Mouse (Mus musculus) layer of hippocampus, adult 9-10 months (tissue): ENCODE results near the gene Rhbdl1.
"Not testable (repeated sequence)": the region's sequence is repeated elsewhere in the genome, so short reads cannot be mapped to it uniquely, and the experiment has no call there.

Experiments
- DNase-seq: peaks from one replicate; pipeline ENCODE4 v3.0.0; 2022; ENCODE audit warnings: low spot score

Gene Rhbdl1

DNA sequence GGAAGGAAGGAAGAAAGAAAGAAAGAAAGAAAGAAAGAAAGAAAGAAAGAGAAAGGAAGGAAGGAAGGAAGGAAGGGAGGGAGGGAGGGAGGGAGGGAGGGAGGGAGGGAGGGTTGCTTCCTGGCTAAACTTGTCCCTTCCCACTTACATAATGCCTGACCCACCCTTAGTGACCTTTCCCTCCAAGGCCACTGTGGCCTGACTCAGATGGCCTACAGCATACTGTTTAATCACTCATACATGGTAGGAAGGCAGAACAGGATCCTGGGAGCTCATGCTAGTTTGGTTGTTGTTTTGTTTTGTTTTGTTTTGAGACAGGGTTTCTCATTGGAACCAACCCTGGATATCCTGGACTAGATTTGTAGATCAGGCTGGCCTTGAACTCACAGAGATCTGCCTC lies 34.5 kb upstream of the Rhbdl1 start:
- DNase-seq, result not testable (repeated sequence)

DNA sequence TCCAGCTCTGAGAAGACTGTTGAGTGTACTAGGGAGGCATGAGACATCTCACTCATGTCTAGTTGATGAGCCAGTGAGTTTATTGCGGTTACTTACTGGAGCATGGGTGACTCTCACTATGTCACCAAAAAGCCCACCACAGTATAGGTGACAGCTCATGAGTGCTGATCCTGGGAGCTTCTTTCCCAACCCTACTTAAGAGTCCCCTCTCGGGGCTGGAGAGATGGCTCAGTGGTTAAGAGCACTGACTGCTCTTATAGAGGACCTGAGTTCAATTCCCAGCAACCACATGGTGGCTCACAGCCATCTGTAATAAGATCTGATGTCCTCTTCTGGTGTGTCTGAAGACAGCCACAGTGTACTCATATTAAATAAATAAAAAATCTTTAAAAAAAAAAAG lies 32.9 kb upstream of the Rhbdl1 start:
- no peak for DNase-seq

DNA sequence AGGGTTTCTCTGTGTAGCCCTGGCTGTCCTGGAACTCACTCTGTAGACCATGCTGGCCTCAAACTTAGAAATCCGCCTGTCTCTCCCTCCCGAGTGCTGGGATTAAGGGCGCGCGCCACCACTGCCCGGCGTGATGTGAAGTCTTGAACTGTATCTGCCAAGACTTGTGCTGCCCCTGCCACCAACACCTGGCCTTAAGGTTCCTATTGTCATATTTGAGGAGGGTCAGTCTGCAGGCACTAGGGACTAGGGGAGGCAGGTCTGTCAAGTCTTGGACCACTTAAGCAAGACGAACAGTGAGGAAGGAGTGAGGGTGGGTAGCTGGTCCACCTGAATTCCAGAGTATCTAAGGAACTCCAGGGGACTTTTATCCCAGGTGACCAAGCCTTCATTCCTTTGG lies 32.4 kb upstream of the Rhbdl1 start:
- DNase-seq, result no peak

DNA sequence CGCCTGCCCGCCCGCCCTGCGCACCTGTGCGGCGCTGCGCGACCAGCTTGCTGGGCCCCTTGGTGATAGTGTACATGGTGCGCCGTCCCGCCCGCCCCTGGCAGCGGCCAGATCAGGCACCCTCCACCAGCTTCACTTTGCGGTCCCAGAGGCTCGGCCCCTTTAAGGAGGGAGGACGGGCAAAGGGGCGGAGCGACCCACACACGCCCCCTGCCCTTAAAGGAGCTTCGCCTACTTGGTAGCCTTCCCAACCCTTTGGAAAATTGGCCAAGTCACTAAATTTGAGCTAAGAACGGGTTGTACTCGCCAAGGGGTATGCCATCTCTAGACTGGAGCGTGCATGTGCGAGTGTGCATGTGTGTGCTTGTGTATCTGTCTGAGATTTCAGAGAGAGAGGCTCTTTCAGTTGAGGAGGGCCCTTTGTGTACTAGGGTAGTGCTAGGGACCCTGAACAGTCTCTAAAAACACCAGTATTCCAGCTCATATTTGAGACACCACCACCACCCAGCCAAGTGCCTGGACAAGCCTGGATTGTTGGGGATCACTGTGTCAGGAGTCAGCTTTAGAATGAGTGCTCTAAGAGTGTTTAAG lies 31.6 kb upstream of the Rhbdl1 start, which contains the start of gene Mcrip2:
Mcrip2 (minus strand) TSS at position 164 of the 591 bp plus-strand sequence.
- DNase-seq, result no peak

DNA sequence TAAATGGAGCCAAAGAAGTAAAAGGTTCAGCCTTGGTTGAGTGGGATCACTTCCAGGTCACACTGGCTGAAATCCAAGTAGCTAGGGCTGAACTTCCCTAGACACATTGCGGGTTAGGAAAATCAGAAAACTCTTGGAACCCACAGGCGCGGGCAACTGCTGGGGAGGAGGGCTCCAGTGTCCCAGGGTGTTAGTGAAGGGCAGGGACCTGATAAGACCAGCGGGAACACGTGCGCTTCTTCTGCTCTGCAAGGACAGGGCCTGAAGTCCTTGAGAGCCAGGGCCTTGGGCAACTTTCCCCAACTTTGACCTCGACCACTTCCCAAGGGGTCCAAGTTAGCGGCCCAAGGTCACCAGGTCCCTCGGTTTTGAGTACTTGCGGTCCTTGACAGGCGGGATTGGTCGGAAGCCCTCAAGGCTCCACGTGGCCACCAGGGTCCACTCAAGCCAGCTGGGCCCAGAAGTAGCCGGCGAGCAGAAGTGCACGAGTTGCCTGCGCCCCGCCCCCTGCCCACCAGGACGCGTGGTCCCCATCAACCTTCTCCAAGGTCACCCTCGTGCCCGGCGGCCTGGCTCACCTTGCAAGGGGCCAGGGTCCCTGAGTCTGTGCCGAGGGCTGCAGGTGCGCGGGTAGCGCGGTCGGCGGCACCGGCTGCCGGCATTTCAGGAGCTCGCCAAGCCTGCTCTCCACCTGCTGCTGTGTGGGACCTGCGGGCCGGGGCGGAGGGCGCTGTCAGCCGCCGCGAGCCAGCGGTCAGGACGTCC lies 30.9 kb upstream of the Rhbdl1 start:
- no peak for DNase-seq

DNA sequence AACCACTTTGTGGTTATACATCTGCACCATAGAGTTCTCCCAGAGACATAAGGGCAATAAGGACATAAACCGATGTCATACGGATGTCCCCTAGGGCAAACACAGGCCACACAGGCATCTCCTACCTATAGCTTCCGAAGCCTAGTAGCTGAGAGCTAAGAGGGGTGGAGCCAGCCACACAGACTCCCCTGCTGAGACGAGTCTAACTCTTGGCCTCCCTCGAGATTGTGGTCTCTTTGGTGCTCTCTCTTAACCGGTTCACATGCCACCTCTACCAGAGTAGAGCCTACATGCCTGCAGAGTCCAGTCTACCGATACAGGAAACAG lies 30.4 kb upstream of the Rhbdl1 start:
- DNase-seq, result no peak

DNA sequence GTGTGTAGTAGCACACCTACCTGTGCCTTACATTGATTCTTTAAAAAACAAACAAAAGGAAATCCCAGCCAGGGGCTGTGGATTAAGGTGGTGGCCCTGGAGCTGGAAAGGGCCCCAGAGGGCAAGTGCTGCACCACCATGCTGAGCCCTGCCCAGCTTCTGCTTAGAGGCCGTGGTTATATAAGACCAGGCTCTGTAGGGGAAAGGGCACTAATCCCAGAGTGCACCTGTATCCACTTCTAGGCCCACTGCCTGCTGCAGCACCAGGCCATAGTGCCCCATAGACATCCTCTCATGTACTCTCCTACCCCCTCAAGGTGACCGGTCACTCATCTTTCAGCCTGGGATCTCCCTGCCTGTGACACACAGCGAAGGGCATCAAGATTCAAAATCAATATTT lies 29.1 kb upstream of the Rhbdl1 start:
- DNase-seq, result no peak

DNA sequence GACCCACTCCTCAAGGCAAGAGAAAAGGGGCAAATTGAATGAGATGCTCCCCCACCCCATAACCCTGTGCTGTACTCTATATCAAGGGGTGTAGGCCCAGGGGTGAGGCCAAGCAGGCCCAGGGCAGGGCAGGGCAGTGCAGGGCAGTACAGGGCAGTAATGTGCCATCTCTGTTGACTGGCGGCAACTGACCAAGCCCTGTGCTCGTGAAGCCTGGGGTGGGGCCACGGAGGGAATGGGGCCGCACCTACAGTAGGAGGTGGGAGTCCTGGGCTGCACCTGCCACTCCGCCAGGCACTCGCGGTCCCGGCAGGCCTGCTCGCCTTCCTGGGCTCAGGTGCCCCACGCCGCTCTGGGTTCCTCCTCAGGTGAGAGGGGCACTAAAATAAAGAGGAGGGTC lies 28.2 kb upstream of the Rhbdl1 start:
- DNase-seq, result no peak

DNA sequence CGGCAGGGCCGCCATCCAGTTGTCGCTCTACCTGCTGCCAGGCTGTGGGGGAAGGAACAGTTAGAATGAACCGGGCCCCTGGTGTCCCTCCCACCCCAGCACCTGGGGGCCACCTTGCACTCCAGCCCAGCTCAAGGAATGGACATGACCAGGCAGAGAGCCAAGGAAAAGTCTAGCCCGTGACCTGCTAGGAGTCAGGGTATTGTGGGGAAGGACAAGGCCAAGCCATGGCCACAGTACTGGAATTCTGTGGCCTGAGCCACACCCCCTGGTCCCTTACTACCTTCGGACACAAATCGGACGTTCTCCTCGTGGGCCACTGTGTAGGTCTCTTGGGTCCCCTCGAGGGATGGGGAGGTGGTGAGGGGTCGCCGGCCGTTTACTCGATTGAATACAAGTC lies 27.2 kb upstream of the Rhbdl1 start:
- no peak for DNase-seq

DNA sequence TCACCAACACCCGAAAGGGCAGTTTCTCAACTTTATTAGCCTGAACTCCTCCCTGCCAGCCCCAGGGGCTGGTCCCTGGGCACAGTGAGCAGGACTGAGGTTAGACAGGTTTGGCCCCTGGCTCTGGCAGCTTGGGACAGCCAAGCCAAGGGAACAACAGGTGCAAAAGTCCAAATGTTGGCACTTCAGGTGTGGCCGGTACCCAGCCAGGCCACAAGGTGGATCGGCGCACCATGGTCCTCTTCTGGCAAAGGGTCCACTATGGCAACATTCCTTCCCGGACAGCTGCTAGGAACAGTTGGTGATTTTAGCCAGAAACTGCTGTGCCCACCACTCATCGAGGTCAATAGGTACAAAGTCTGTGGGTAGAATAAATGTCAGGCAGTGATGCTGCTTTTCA lies 26.6 kb upstream of the Rhbdl1 start:
- DNase-seq, result no peak

DNA sequence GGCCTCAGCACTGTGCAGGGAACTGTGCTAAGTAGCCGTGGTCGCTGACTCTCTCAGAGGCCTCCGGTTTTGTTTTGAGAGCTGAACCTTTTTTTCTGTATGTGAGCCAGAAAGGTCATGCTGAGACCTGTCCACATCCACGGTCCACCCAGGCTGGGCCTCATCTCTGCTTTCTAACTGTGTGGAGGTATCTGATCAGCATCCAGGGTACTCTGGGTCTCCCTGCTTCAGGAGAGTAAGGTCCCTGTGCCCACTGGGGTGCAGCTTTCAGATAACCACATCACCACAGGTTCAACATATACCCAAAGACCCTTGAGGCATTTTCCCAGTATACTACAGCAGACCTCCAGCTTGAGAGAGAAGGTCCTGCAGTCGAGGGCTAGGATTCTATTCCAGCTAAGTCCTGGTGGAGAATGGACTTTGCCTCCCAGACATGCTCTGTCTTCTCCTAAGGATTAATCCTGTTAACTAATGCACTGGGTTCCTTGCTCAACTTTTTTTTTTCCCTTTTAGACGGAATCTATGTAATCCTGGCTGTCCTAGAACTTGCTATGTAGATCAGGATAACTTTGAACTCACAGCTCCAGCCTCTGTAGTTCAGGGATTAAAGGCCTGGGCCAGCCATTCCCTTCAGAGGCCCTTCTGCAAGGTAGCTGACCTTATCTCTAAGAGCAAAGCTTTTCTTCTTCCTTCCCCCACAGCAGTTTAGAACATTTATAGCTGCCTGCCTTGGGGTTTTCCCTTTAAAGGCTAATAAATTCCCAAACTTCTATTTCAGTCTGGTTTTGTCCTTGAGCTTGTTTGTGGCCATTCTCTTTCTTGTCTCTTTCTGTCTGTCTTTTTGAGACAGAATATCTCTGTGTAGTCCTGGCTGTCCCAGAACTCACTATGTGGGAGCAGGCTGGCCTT lies 24.9 kb upstream of the Rhbdl1 start:
- no peak for DNase-seq

DNA sequence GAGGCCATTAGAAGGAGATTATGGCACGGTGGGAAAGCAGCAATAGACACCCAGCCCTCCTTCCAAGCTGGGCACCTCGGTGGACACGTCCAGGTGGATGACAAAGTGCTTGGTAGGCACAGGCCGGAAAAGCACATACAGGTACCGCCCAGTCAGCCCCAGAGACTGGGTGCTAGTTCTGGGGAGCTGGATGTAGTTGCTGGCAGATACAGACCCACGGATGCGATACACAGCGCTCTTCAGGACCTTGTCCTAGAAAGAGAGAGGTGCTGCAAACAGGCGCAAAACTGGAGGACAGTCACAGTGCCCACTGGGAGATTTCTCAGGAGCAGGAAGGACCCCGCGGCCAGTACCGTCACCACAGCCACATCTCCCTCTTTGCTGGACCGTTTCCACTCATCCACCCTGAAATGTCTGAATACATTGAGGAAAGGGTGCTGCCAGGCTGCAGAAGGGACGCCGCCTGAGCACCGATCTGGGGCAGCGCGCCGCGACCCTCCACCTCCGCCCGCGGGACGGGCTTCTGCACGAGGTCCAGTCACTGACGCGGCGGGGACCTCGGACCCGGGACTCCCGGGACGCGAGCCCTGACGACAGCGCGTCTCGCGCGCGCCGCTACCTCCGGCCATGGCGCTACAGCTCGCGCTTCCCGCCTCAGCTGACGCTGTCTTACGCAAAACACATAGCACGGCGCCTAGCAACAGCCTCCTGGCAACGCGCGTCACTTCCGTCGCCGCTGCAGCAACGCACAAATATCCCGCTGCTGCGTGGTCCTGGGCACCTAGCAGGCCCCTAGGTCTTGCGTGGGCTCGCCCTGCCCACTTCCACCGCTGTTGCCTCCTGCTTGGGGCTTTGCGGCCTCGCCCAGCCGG lies 24.0 kb upstream of the Rhbdl1 start, which contains the start of gene Wdr90:
Wdr90 (minus strand) TSS at position 670 of the 872 bp plus-strand sequence.
- DNase-seq, result peak; percentile 78

DNA sequence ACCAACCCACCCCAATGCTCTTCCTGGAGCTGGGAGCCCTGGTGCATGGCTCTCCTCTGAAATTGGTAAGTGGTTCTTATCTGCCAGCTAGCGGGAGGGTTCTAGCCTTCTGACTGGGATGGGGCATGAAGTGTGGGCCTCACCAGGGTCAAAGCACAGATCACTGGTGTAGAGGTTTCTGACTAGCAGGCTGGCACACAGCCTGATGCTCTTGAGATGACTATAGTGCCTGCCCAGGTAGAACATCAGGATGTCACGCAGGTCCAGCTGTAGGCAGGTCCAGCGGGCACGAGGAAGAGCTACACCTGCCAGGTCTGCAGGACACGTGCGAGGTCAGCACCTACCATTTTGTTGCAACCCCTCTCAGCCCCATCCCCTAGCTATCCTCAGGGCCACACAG lies 23.1 kb upstream of the Rhbdl1 start:
- DNase-seq, result no peak

DNA sequence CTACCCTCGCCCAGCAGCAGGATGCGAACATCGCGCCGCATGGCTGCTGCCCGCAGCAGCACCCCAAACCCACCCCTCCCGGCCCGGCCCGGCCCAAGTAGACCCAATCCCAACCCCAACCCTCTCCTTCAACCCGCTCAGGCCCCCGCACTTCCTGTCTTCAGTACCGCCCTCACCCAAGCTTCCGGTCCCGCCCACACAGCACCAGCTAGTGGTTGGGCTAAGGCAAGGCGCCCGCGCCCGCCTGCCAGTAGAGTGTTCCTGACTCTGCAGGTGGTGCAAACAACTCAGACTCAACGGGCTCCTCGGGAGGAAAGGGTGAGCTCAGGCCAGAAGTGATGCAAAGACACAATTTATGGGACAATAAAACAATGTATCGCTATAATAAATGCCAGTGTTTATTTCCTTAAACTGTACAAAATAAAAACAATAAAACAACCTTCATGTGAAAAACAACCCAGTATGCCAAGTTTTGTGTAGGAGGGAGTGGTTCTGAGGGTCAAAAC lies 7.4 kb upstream of the Rhbdl1 start, which contains the start of gene Rhot2:
Rhot2 (minus strand) TSS at position 456 of the 506 bp plus-strand sequence.
- peak; percentile 83 for DNase-seq

DNA sequence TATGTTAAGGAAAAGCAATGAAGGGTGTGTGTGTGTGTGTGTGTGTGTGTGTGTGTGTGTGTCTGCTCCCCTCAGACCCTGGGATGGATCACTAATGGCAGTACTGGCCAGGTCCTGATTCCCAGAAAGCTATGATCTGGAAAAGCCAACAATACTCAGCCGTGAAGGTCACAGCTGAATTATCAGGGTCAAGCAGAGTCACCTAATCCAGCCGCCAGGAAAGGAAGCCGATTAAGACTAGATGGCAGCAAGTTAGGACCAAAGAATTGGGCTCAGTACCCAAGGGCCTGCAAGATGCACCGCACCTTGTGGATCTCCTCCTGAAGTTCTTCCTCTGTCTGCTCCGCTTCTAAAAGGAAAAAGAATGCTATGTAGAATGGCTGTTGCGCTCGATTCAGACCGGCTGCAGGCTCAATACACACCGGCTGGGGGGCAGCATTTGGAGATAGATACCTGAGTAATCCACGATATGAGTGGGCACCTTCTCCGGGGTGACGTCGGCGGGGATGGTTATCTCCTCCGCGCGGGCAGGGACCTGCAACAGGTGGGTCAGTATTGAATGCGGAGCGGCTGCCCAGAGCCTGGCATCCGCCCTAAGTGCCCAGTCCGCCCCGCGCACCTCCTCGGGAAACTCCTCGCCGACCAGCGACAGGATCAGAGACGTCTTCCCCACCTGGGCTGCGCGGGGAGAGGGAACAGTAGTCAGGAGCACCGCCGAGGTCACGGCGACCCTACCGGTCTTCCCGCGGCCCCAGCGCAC lies 6.7 kb upstream of the Rhbdl1 start:
- no peak for DNase-seq

DNA sequence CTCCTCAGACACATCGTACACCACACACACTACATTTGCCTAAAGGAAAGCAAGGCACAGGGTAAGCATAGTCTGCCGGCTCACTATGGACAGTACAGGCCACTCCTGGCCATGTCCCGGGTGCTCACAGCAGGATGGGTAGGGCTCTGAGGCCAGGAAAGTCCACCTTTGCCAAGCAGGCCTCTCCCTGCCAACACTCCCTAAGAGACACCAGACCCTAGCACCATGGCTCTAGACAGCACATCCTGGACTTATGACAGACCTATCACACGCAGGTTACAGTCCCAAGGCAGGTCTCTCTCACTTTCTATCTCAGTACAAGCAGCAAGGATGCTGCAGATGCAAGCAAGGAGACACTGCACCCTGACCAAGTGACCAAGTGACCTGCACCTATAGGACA lies 6.0 kb upstream of the Rhbdl1 start:
- no peak for DNase-seq

DNA sequence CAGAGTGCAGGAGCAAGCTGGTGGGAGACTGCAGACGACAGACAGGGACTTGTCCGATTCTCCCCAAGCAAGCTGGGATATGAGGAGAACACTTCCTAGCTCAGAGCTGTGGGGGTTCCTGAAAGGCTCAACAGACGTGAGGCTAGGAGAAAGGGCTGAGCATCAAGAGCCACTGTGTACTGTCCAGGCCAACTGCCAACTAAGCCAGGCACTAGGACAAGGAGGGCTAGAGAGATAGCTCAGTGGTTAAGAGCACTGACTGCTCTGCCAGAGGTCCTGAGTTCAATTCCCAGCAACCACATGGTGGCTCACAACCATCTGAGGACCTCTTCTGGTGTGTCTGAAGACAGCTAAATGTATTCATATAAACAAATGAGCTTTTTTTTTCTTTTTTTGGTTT lies 5.4 kb upstream of the Rhbdl1 start:
- DNase-seq, result no peak

DNA sequence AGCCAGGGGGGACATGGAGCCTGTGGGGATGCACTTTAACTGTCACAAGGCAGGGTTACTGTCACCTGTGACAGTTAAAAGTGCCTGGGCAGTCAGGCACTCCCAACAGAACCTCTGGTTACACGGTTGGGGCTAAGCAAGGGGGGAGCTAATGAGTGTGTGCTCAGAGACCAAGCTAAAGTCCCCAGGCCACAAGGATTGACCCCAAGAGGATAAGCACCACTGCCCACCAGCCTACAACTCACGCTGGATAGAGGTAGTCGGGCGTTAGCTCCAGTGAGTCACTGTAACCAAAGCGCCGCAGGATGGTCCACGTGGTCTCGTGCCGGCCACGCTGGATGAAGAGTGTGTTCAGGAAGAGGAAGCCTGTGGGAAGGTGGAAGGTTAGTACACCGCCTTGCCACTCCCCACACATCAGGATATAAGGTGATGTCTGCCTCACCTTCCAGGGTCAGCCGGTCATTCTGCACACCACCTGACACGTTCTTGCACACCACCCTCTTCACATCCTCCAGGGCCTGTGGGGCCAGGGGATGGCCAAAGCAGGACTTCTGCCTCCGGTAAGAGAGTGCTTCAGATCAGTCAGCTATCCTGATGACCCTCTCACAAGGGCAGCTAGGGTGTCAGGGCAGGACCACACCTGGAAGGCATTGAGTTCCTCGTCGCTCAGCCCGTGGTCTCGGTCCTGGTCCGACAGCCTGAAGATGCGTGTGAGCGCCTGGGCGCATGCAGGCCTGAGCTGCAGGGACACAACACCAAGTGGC lies 4.2 kb upstream of the Rhbdl1 start, which contains the start of gene Gm20683:
Gm20683 (minus strand) TSS at position 647 of the 764 bp plus-strand sequence.
- no peak for DNase-seq

DNA sequence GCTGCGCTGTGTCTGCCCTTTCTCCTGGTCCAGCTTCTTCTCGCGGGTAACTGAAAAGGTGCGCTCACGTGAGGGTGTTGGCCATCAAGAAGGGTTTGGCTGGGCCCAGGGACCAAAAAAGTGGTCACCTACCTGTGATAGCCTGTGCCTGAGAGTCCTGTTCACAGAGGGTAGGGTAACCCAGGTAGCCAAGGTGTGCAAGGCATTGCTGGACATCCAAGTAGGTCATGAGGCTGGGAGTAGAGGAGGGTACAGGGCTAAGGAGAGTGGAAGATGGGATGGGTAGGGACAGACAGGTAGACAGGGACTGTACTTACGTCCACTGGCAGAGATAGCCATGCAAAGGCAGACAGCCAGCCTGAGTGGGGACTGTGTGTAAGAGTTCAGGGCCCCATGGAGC lies 3.4 kb upstream of the Rhbdl1 start:
- no peak for DNase-seq
